Mouse (Mus musculus) embryonic facial prominence, embryonic 12.5 days (tissue): ENCODE data around the gene Eef1akmt2. TPM values are rescaled to one million over a fixed set of nuclear protein-coding genes. Genes with fewer than 3 reads are reported as not detected.
A peak's percentile ranks its signal among the peaks of the same experiment; 100 is the strongest.

Experiments used
- ATAC-seq: fragments of 200-750 bp; cut with Nextera tagmentation; 2 replicates; pipeline ENCODE4 v1.8.0; 2017; ENCODE audit not compliant: insufficient number of reproducible peaks, insufficient read depth, low FRiP score, low TSS enrichment
- H3K27ac ChIP-seq: fragments of 300-500 bp; sonication (generic); 2 replicates; pipeline ENCODE4 v1.5.1; 2016; ENCODE audit warnings: mild to moderate bottlenecking
- H3K27me3 ChIP-seq: fragments of 300-500 bp; sonication (generic); 2 replicates; pipeline ENCODE4 v1.6.1; 2016; ENCODE audit warnings: mild to moderate bottlenecking, moderate library complexity
- H3K36me3 ChIP-seq: fragments of 300-500 bp; sonication (generic); 2 replicates; pipeline ENCODE4 v1.6.1; 2016; ENCODE audit warnings: mild to moderate bottlenecking
- H3K4me1 ChIP-seq: fragments of 300-500 bp; sonication (generic); 2 replicates; pipeline ENCODE4 v1.6.1; 2016
- H3K4me2 ChIP-seq: fragments of 300-500 bp; sonication (generic); replicated peaks from 2 replicates; pipeline ENCODE4 v1.6.1; 2016; ENCODE audit warnings: mild to moderate bottlenecking, moderate library complexity
- H3K4me3 ChIP-seq: fragments of 300-500 bp; sonication (generic); 2 replicates; pipeline ENCODE4 v1.5.1; 2016; ENCODE audit warnings: mild to moderate bottlenecking
- H3K9ac ChIP-seq: fragments of 300-500 bp; sonication (generic); 2 replicates; pipeline ENCODE4 v1.6.1; 2016; ENCODE audit warnings: mild to moderate bottlenecking, moderate library complexity
- H3K9me3 ChIP-seq: fragments of 300-500 bp; sonication (generic); 2 replicates; pipeline ENCODE4 v1.6.1; 2016; ENCODE audit warnings: mild to moderate bottlenecking, moderate library complexity
- WGBS: fragments of 180-500 bp; shearing (Covaris S2); methylation state at CpG from one replicate; pipeline ENCODE4 v1.1.7; 2016; 5-methylcytosine and 5-hydroxymethylcytosine counted together
- polyA plus RNA-seq: library from polyadenylated mRNA; unstranded; fragments of >200 nt; fragmentation: Nextera tagmentation; extraction: Ambion mirVana; gene quantifications from 2 replicates; pipeline ENCODE4 v1.2.1, GENCODE M21; 2016

Eef1akmt2 gene
- polyA plus RNA-seq, 1 experiment from 2014 or later: 79.1 TPM

DNA sequence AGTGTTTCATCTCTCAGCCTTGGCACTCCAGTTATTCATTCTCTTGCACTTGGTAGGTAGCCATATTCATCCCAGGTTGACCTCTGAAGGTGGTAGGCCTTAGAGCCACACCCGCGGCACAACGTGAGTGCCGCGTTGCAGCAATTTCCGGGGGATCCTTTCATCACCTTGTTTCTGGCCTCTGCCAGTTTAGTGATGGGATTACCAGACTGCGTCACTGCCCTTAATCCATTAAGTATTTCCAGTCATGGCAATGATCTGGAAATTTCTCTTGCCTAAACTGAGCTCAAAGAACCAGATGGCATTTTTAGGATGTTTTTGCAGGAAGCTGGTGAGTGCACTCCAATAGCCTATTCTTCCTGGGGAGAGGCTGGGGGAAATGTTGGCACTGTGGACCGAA, 37.2 kb upstream of the Eef1akmt2 start:
- no peak for ATAC-seq
- Histone ChIP-seq H3K4me3 (no peak overlapping the region), H3K4me2 (no peak overlapping the region), H3K27ac (no peak overlapping the region), H3K9me3 (no peaks in the 10 kb centered on the region), H3K36me3 (peaks cover 8% of the 10 kb centered on the region), H3K4me1 (peaks cover 6% of the 10 kb centered on the region; the same call in 1 of the 2 replicates), H3K27me3 (no peaks in the 10 kb centered on the region), H3K9ac (no peak overlapping the region)
- WGBS: 89% methylated on average over 8 of the region's 8 CpGs

DNA sequence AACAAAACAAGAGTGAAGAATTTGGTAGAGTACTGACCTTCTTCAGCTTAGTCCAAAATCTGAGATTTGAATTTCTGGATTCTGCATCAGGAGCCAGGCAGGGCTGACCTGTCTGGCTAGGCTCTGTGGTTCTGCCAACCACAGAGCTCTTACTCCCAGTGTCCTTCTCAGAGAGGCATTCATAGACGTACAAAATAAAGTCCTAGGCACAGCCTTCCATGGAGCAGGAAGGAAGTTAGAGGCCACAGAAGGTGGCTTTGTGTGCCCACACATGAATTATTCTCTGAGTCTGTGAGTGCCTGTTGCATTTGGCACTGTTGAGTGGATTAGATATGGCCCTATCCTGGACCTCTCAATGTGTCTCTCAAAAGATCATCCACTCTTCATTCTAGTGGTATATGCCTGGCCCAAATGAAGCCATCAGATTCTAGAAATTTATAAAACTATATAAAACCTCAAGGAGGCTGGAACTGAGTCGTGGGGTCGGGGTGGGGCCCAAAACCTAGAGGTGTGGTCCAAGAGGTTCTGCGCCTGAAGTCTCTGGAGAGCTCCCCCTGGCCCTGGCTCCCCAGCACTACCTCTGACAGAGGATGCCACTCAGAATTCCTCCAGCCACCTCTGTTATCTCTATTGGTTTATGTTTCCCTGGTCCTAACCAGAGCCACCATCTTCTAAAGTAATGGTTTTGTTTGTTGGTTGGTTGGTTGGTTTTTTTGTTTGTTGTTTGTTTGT, 36.2 kb upstream of the Eef1akmt2 start:
- no peak overlapping the region for H3K9ac ChIP-seq
- no peak overlapping the region for H3K27ac ChIP-seq
- no peak for ATAC-seq
- no peaks in the 10 kb centered on the region for H3K9me3 ChIP-seq
- H3K4me3 ChIP-seq: no peak overlapping the region
- H3K4me1 ChIP-seq: peaks cover 6% of the 10 kb centered on the region; the same call in 1 of the 2 replicates
- H3K27me3 ChIP-seq: no peaks in the 10 kb centered on the region
- H3K4me2 ChIP-seq: no peak overlapping the region
- 65% methylated on average over 4 of the region's 4 CpGs for WGBS
- H3K36me3 ChIP-seq: peaks cover 17% of the 10 kb centered on the region

- Histone ChIP-seq H3K27ac (no peak overlapping the region), H3K4me1 (peaks cover 6% of the 10 kb centered on the region; the same call in 1 of the 2 replicates), H3K9ac (no peak overlapping the region), H3K9me3 (no peaks in the 10 kb centered on the region), H3K27me3 (no peaks in the 10 kb centered on the region), H3K4me3 (no peak overlapping the region), H3K36me3 (peaks cover 23% of the 10 kb centered on the region), H3K4me2 (no peak overlapping the region)
- WGBS: 69% methylated on average over 3 of the region's 3 CpGs
- no peak for ATAC-seq
Measured at GRCm38 (mm10) chr7:132888052-132888451, 35.6 kb upstream of the Eef1akmt2 start.

GRCm38 (mm10) chr7:132887019-132887804, 34.7 kb upstream of the Eef1akmt2 start:
- H3K36me3 ChIP-seq: peaks cover 32% of the 10 kb centered on the region
- 30% methylated on average over 7 of the region's 7 CpGs for WGBS
- no peak for ATAC-seq

GRCm38 (mm10) chr7:132884031-132884430, 31.6 kb upstream of the Eef1akmt2 start:
- no peak overlapping the region for H3K4me3 ChIP-seq
- H3K9ac ChIP-seq: no peak overlapping the region
- H3K27ac ChIP-seq: no peak overlapping the region
- peaks cover 62% of the 10 kb centered on the region for H3K36me3 ChIP-seq
- no peaks in the 10 kb centered on the region for H3K9me3 ChIP-seq
- H3K4me2 ChIP-seq: no peak overlapping the region
- 89% methylated on average over 7 of the region's 7 CpGs for WGBS
- no peak for ATAC-seq
- H3K4me1 ChIP-seq: peaks cover 6% of the 10 kb centered on the region; the same call in 1 of the 2 replicates
- H3K27me3 ChIP-seq: no peaks in the 10 kb centered on the region

More at GRCm38 (mm10) chr7:132887019-132887804, 34.7 kb upstream of the Eef1akmt2 start:
- no peaks in the 10 kb centered on the region for H3K9me3 ChIP-seq
- H3K27ac ChIP-seq: peak overlapping the region; percentile 30; the same call in 1 of the 2 replicates
- no peak overlapping the region for H3K4me3 ChIP-seq
- H3K4me2 ChIP-seq: no peak overlapping the region
- H3K27me3 ChIP-seq: no peaks in the 10 kb centered on the region
- H3K4me1 ChIP-seq: peaks cover 6% of the 10 kb centered on the region; the same call in 1 of the 2 replicates
- H3K9ac ChIP-seq: no peak overlapping the region

DNA sequence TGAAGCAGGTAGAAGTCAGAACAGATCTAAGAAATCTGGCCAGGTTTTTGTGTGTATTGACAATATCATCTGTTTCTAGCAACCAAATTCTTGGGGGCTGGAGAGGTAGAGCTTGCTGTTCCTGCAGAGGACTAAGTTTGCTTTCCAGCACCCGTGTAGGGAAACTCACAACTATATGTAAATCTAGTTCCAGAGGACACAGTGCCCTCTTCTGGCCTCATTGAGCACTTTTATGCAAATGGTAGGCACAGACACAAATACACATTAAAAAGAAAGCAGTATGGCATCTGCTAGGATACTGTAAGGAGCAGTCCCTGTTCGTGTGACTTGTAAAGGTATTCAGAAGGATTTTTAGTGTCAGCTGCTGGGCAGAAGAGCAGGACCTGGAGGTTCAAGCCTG, 29.9 kb upstream of the Eef1akmt2 start:
- Histone ChIP-seq H3K4me3 (no peak overlapping the region), H3K36me3 (peaks cover 77% of the 10 kb centered on the region), H3K27ac (no peak overlapping the region), H3K9me3 (no peaks in the 10 kb centered on the region), H3K4me2 (no peak overlapping the region), H3K27me3 (no peaks in the 10 kb centered on the region), H3K4me1 (peaks cover 5% of the 10 kb centered on the region; the same call in 1 of the 2 replicates), H3K9ac (no peak overlapping the region)
- 75% methylated on average over 2 of the region's 2 CpGs for WGBS
- no peak for ATAC-seq

DNA sequence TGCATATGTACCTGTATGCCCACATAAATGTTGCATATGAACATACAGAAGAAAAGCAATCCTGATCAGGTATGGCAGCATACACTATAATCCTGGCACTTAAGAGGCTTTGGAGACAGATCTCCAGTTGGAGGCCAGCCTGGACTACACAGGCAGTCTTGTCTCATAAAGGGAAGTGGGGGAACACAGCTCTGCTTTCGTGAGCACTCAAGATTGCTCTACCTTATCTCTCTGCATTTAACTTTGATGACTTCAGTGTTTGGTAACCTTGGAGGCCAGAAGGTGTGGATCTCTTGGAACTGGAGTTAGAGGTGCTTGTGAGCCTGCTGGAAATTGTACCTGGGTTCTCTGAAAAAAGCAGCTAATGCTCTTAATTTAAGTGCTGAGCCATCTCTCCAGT, 27.8 kb upstream of the Eef1akmt2 start:
- peaks cover 94% of the 10 kb centered on the region for H3K36me3 ChIP-seq

DNA sequence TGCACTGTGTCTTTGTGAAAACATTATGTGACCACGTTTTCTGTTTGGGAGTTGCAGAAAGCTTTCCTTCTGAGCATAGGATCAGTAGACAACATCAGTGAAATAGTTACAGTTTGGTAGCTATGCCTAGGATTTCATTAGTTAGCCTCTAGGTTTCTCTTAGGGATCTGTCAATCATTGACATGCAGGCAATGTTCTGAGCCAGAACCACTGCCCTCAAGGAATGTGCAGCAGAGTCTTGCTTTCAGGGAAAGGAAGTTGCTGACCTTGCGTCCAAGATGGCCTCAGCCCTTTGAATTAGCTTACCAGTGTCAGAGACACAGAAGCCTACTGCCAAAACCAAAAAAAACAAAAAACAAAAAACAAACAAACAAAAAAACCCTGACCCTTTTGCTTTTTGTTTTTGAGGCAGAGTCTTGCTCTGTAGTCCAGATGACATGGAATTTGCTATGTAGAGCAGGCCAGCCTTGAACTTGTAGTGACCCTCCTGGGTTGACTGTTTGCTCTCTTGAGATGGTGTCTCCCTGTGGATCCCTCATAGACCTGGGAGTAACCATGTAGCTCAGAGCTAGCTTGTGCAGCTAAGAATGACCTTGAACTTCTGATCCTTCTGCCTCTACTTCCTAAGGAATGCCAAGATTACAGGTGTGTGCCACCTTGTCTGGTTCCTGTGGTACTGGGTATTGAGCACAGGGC, 23.1 kb upstream of the Eef1akmt2 start:
- Histone ChIP-seq H3K4me3 (no peak overlapping the region), H3K4me1 (no peaks in the 10 kb centered on the region), H3K9ac (no peak overlapping the region), H3K27ac (no peak overlapping the region), H3K9me3 (no peaks in the 10 kb centered on the region), H3K27me3 (no peaks in the 10 kb centered on the region), H3K4me2 (no peak overlapping the region), H3K36me3 (peaks cover 80% of the 10 kb centered on the region)
- WGBS: 92% methylated on average over 2 of the region's 2 CpGs
- no peak for ATAC-seq

More for the DNA sequence above, 27.8 kb upstream of the Eef1akmt2 start:
- Histone ChIP-seq H3K4me2 (no peak overlapping the region), H3K27me3 (no peaks in the 10 kb centered on the region), H3K9ac (no peak overlapping the region), H3K27ac (no peak overlapping the region), H3K4me3 (no peak overlapping the region), H3K4me1 (no peaks in the 10 kb centered on the region), H3K9me3 (no peaks in the 10 kb centered on the region)
- no peak for ATAC-seq
- 82% methylated on average over 1 of the region's 1 CpGs for WGBS

DNA sequence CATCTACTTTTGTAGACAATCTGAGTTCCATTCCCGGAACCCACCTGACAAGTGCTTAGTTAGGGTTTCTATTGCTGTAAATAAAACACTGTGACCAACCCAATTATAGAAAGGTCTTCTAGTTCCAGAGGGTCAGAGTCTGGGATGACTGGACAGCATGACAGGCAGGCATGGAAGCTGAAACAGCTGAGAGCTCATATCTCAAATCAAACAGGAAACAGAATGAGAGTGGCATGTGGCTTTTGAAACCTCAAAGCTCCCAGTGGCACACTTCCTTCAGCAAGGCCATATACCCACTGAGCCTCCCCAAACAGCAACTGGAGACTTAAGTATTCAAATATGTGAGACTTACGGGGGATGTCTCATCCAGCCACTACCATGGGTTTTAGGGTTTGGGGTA, 20.6 kb upstream of the Eef1akmt2 start:
- no peak overlapping the region for H3K4me3 ChIP-seq
- peaks cover 75% of the 10 kb centered on the region for H3K36me3 ChIP-seq
- no peaks in the 10 kb centered on the region for H3K4me1 ChIP-seq
- no peak overlapping the region for H3K9ac ChIP-seq
- no peaks in the 10 kb centered on the region for H3K27me3 ChIP-seq
- ATAC-seq: no peak
- no peak overlapping the region for H3K4me2 ChIP-seq
- no peaks in the 10 kb centered on the region for H3K9me3 ChIP-seq
- 92% methylated on average over 2 of the region's 2 CpGs for WGBS
- H3K27ac ChIP-seq: no peak overlapping the region

- no peak for ATAC-seq
- Histone ChIP-seq H3K36me3 (peaks cover 45% of the 10 kb centered on the region), H3K4me1 (no peaks in the 10 kb centered on the region), H3K4me3 (no peak overlapping the region), H3K27me3 (no peaks in the 10 kb centered on the region), H3K9me3 (no peaks in the 10 kb centered on the region), H3K9ac (no peak overlapping the region), H3K4me2 (no peak overlapping the region), H3K27ac (no peak overlapping the region)
- 94% methylated on average over 9 of the region's 9 CpGs for WGBS
Measured at GRCm38 (mm10) chr7:132866316-132866715, 13.8 kb upstream of the Eef1akmt2 start.

DNA sequence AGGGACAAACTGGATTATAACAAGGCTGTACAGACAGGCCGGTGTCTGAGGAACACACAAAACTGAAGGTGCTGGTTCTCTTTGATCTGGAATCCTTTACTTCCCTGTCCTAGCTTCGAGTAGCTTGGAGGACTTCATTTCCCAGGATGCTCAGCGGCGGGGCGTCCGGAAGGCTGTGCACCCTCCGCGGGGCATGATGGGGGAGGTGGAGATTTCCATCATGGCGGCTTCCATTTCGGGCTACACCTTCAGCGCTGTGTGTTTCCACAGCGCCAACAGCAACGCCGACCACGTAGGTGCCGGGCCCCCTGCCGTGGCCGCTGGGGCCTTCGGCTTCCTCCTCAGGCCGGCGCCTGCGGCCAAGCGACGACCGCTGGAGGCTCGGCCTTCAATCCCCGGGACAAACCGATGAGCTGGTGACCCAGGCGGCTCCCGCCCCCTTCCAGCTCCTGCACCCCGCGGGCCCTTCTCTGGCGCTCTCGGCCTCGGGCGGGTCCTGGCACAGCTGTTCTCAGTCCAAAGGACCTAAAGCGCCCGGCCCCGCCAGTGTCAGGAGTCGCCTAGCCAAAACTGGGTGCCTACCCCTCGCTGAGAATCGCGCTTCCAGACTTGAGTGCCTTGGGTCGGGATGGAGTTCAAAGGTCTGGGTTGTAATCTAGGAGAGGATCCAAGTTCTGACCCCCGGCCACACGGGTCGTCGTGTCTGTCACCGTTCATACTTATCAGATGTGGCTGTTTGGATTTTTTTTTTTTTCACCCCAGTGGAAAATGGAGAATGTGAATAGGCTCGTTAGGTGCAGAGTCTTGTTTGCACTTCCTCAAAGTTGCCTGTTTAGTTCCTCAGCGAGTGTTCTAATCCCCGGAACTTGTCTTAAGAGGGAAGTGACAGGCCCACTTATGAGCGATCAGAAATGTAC, 6.8 kb upstream of the Eef1akmt2 start, which contains the start of gene Abraxas2:
Abraxas2 (plus strand) TSS at position 184 of the 917 bp plus-strand sequence.
- ATAC-seq: peak; percentile 93
- Histone ChIP-seq H3K4me3 (peak within 1 kb of the TSS; percentile 100), H3K9me3 (no peaks in the 10 kb centered on the region), H3K27me3 (no peaks in the 10 kb centered on the region), H3K9ac (peak within 1 kb of the TSS; percentile 92), H3K36me3 (no peaks in the 10 kb centered on the region), H3K4me1 (peaks cover 9% of the 10 kb centered on the region; the same call in 1 of the 2 replicates), H3K4me2 (peak within 1 kb of the TSS; percentile 72), H3K27ac (peak within 1 kb of the TSS; percentile 78)
- WGBS: 1% methylated on average over 53 of the region's 53 CpGs
